Mouse (Mus musculus) granulocyte monocyte progenitor cell, adult 5-6 weeks (primary cell): Measurements from ENCODE around the gene Plpp4. TPM values are rescaled to one million over a fixed set of nuclear protein-coding genes. Genes with fewer than 3 reads are reported as not detected.

Source experiments
- ATAC-seq: replicated peaks from 2 replicates; pipeline ENCODE4 v1.8.0; 2016; ENCODE audit warnings: mild to moderate bottlenecking, moderate TSS enrichment, inconsistent platforms; ENCODE audit not compliant: poor library complexity, severe bottlenecking
- total RNA-seq, 2 experiments: library from RNA; stranded (forward) in 1 of 2; stranded (reverse) in 1 of 2; fragments of 200-712, 200-1000 nt in 1 of 2; fragments of >200 nt in 1 of 2; fragmentation: Nextera tagmentation in 1 of 2; gene quantifications; 2 replicates each; pipeline ENCODE4 v1.2.3; 2014 to 2017

Gene Plpp4
- total RNA-seq, 2 experiments from 2014 or later: not detected

- no peak for ATAC-seq
Observed at GRCm38 (mm10) chr7:129428794-129429193, 172.0 kb downstream of the Plpp4 start.

- no peak for ATAC-seq
Observed at GRCm38 (mm10) chr7:129429903-129430302, 173.1 kb downstream of the Plpp4 start.
